Mouse (Mus musculus) layer of hippocampus, postnatal 25 days (tissue): ENCODE data around the gene Arl6ip1. TPM values are rescaled to one million over a fixed set of nuclear protein-coding genes. Genes with fewer than 3 reads are reported as not detected.
A peak's percentile ranks its signal among the peaks of the same experiment; 100 is the strongest.
"Not testable (repeated sequence)": the region's sequence is repeated elsewhere in the genome, so short reads cannot be mapped to it uniquely, and the experiment has no call there.

Experiments
- DNase-seq, 2 experiments: peaks; one replicate each; pipeline ENCODE4 v3.0.0; 2022; ENCODE audit warnings: mixed read lengths in 2 of 2, low spot score in 1 of 2; ENCODE audit errors: extremely low spot score in 1 of 2
- total RNA-seq, 2 experiments: library from RNA; stranded (reverse); gene quantifications; 2 replicates each; pipeline ENCODE4 v1.2.3; 2021

The Arl6ip1 gene
- total RNA-seq, result 100 to 1,000 TPM; 275 to 286 TPM

DNA sequence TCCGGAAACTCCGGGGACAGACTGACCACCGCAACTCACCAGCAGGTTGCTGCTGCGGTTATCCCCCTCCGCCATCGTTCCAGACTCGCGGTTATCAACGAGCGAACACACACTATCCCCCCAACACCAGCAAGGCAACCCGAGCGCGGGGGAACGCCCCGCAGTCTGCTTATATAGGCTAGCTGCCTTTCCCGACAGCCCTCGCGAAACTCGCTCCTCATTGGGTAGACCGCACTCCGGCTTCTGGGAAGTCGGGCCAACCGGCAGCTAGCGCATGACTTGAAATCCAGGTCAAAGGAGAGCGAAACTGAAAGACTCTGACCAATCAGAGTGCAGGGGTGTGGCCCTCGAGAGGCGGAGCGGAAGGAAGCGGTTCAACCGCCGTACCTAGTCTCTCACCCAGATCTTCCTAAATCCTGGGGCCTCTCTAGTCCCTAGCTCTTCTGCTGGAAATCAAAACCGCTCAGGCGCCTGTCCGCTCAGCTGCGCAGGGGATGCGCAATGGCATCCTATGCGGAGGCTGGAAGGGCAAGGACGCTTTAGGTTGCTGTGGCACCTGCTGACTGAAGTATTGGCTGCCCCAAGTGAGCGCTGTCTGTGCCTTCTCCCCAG, at the start of gene Arl6ip1:
Arl6ip1 (minus strand) TSS at position 233 of the 612 bp plus-strand sequence.
- peak; percentile 87 to 88 for DNase-seq

DNA sequence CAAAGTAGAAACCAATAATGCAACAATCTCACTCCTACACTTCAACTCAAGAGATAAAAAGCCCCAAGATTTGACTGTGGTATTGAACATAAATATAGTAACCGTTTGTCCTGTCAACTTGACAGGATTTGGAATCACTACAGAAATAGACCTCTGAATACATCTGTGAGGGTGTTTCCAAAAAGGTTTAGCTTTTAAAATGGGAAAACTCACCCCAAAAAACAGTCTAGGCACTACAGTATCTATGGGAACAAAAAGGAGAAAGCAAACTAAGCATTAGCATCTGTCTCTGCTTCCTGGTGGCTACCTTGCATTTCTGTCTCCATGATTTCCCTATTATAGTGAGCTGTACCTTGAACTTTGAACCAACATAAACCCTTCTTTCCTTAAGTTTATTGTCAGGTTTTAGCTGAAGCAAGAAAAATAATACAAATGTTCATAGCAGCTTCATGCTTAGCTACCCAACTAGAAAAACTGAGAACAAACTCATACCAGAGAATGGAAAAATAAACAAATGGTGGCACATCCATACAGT, 46.4 kb upstream of the Arl6ip1 start:
- DNase-seq, result no peak

DNA sequence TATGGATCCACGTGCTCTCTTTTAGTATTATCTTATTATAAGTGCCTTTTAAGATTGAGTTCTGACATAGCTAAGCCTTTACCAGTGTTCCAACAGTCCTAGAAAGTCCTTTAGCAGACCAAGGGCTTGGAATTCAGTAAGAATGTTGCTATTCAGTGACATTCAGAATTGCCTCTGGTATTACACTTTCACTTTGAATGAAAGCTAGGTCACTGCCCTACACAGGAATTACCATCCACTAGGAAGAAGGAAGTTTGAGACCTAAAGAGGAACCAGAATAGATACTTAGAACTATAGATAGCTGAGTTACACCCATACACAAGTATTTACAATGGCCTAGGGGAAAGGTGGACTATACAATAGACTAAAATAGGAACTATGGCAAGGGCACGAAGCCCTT, 40.7 kb upstream of the Arl6ip1 start:
- DNase-seq, result not testable (repeated sequence)

DNA sequence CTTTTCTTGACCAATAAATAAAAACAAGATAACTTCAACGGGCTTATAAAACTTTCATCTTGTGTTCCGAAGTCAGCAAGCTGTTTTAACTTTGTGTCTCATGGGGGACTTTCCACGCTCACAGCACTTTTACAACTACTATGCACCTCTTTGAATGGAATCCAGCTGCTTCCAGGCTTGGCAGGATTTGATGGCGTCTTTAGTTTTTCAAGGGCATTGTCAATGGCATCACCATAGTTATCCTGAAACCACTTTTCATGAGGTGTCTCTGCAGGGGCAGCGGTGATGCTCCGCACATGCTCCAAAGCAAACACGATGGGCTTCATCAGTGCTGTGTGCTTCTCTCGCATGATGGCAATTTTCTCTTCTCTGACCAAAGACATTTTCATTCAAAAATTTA, 33.5 kb upstream of the Arl6ip1 start:
- no peak for DNase-seq

DNA sequence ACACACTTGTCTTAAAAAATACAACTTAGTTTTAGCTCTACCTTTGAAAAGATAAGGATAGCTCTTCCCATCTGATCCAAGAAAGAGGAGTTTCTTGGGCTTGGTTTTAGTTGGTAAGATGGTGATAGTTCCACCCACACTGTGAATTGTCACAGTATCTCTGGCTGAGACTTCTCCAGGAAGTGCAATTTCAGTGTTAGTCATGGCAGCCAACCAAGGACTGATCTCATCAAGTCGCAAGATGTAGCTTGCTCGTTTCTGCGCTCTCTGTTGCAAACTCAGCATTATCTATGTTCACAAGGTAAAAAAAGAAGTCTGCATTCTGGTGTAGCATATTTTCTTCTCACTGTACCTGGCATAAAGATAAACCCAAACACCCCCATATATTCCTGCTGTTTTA, 30.7 kb upstream of the Arl6ip1 start:
- DNase-seq, result no peak

DNA sequence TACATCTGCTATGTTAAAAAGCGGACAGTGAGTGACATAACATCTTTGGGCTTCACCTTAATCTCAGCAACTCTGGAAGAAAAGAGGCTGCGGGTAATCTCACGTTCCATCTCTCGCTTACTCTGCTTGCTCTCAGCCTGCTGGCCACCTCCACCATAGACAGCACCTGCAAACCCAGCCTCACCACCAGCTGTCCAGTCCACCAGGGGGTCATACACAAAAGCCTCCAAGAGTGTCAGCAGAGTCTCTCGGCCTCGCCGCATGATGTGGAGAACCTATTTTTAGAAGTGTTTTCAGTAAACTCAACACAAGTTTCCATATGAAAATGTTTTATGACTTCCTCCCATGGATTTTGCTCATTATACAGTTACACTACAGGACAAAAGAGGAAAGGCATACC, 27.0 kb upstream of the Arl6ip1 start:
- no peak for DNase-seq

DNA sequence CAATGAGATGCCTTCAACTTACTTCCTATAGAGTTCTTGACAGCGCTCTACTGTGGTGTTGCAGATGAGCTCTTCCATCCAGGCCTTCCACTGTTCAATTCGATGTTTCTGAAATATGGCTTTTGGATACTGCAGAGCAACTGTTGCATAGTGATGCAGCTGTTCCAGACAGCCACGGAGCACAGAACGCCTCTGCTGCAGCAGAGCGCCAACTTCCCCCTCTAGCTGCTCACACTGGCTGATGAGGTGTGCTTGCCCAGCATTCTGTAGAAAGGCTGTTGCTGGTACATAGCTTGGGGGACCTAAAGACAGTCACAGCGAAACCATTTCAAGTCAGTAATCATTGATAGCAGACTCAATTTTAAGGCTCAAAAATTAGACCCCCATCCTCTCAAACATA, 24.7 kb upstream of the Arl6ip1 start:
- DNase-seq, result no peak

DNA sequence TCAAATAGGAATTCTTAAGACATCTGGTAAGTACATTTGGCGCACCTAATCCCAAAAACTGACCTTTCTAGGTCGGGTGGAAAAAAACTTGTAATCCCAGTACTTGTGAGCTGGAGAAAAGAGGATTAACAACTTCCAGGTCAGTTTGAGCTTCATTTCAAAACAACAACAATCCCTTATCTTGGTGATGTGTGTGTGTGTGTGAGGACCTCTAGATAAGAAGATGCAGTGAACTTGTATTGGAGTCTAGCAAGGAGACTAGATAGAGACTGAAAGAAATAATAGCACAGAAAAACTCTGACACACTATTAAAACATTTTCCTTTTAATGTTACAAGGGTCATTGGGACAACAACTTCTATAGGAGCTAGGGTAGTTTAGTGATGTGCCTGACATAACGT, 14.1 kb upstream of the Arl6ip1 start:
- DNase-seq, result no peak

DNA sequence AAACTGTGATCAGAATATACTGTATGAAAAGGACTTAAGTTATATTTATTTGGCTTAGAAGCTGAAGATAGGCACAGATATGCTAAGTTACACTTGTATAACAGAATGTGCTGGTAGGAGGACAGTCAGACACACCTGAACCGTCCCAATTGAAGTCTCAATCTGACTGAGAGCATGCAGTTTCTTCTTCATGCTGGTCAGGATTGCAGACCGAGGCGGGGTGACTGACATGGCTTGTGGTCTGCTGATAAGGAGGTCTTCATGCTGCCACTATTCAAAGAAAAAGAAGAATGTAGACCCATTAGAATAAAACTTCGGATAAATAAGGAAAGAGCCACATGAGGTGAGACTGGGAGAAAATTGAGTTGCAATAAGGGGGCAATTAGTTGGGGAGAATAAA, 13.7 kb upstream of the Arl6ip1 start:
- DNase-seq, result no peak

DNA sequence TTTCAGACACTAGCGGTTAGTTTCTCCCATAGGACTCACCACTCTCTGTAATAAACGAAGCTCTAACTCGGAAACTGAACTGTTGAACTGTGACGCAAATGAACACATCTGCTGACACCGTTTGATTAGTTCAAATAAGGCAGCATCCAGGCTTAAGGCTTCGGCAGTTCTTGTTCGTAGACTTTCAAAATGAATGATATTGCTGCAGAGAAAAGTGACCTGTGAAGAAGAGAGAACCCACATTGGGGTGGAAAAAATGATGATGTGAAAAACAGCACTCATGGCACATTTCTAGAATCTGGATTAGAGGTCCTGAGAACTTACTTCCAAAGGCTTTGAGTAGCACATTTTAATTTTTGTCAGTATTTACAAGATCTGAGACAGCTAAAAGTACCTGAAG, 11.8 kb upstream of the Arl6ip1 start:
- DNase-seq, result no peak

DNA sequence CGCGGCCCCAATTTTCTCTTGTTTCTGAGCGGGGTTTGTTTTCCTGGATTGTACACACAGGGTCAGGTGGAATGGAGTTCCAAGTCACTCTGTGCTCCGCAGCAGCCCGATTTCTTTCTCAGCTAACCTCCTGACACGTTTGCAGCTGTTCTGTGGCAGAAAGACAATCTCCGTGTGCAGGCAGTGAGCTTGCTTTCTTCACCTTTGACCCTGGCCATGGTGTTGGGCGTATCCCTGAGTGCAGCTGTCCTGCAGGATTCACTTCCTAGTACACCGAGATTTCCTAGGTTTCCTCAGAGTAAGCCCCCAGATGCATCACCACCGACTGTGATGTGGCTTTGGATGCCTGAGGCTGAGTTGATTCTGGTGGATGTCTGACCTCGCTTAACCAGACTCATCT, 5.7 kb upstream of the Arl6ip1 start:
- DNase-seq, result no peak

DNA sequence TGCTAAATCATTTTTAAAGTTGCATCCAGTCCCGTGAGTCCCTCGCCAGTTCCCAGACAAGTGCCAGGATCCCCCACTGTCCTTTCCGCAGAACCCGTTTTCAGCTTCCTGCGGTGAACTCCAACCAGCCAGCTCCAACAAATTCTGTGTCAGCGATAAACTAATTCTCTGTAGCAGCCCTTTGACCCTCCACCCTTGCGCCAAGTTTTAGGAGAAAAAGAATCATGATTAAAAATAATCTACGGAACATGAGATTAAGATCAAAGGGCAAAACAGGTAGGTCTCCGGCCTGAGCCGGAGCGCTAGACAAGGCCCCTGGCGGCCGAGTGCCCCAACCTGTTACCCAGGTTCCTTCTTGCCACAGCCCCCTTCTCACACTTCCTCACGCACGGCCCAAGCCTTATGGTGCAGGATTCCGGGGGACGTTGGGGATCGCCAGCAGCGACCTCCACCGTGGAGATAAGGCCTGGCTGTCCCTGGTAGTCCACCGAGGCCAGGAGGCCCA, 485 bp downstream of the Arl6ip1 start:
- no peak for DNase-seq

DNA sequence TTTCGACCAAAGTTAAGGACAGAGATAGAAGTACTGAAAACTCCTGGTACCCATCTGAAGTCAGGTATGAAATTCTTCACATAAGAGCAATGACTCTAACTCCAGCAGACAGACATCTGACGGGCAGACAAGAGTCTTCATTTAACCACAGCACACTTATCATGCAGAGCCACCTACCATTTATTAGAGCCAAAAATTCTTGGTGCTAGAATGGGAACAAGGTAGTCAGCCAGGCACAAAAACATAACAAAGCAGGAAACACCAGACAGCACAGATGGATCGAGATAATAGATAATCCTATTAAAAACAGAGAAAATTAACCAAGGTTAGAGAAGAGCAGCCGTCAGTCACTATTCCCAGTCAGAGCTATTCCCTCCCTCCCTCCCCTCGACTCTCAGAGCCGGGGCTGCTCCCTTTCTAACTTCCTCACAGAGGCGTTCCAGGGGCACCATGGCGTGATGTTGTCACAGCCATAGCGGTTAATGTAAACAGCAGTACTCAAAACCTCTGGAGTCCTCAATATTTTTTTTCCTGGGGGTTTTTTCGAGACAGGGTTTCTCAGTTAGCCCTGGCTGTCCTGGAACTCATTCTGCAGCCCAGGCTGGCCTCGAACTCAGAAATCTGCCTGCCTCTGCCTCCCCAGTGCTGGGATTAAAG, 3.1 kb downstream of the Arl6ip1 start:
- DNase-seq, result no peak

DNA sequence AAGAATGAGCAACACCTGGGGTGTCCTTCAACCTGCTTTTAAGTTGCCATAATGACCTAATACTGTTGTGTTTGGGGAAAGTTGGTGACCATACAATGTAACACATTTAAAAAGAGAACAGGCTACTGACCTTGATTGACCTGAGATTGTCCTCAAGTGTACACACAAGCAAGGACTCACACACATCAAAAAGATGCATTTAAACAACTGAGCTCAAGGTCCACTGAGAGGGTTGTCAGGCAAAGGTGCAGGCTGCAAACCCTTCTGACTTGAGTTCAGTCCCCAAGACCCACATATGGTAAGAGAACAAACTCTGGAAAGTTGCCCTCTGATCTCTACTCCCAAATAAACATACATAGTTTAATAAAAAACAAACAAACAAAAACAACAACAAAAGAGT, 3.7 kb downstream of the Arl6ip1 start:
- DNase-seq, result no peak

DNA sequence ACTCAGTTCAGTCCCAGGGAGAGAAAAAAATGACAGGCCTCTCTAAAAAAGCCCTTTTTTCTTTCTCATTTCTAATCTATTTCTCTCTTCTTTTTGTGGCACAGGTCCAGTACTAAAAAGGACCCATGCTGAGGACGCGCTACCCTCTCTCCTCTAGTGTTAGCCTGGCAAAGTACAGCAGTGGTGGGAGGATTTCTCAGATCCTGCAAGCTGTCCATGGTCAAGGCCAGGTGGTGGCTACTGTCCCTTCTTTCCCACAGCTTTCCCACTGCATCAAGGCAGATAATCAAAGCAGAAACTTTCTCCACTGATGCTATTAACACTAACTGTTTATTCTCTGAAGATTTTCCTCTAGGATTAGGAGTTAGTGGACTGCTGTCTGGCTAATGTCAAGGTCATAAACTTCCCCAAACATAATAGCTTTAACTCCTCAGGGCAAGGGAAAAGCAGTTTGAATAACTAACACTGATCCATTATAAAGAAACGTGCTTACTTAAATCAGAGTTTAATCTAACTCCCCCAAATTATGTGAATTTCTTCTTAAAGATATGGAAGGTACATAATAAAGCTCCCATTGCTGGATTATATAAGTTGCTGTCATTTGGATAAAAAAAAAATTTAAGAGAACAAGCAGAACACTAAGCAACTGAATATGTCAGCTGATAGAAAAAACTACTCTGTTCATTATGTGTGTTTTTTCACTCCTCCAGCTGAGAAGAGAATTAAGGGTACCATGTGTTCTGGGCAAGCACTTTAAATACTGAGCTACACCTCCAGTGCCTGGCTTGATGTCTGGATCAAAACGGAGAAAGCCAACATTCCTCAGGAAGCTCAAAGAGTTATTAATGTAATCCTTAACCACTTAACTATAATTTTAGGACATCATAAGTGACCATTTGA, 5.7 kb downstream of the Arl6ip1 start:
- DNase-seq, result no peak

DNA sequence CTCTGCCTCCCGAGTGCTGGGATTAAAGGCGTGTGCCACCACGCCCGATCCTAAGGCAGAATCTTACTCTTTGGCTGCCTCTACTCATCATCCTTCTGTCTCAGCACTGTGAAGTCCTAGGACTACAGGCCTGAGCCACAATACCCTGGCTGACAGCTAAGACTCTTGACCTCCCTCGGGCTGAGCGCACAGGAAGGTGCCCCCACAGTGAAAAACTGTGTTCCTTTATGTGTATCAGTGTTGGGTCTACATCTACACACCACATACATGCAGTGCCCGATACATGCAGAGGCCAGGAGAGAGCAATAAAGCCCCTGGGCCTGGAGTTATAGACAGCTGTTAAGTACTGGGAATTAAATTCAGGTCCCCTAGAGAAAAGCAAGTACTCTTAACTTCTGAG, 7.2 kb downstream of the Arl6ip1 start:
- DNase-seq, result no peak

DNA sequence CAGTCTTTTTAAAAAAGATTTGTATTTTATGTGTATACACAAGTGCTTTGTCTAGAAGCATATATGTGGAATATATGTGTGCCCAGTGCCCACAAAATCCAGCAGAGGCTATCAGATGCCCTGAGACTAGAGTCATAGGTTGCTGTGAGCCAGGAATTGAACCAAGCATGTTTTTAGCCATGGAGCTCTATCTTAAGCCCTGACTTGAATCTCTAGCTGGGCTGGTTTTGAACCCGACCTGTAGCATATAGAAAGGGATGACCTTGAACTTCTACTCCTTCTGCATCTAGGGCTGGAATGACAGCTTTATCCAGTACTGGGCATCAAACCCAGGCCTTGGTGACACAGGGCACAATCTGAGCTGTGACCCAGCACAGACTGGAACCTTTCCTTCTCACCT, 8.8 kb downstream of the Arl6ip1 start:
- DNase-seq, result no peak

DNA sequence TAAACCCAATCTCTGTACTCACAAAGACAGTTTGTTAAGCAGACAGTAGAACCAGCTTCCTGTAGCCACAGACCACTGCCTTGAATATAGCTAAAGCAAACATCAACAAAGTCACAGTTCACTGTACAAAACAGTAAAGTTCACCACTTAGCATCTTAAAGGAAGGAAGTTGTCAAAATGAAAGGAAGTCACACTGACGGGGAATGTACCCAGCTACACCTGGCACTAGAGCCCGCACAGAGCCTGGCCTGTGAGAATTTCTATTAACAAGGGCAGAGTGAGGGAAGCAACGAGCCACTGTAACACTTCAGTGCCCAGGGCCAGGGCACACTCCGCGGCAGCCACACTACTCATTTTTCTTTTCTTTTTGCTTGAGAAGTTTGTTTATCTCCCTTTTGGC, 9.5 kb downstream of the Arl6ip1 start:
- no peak for DNase-seq

DNA sequence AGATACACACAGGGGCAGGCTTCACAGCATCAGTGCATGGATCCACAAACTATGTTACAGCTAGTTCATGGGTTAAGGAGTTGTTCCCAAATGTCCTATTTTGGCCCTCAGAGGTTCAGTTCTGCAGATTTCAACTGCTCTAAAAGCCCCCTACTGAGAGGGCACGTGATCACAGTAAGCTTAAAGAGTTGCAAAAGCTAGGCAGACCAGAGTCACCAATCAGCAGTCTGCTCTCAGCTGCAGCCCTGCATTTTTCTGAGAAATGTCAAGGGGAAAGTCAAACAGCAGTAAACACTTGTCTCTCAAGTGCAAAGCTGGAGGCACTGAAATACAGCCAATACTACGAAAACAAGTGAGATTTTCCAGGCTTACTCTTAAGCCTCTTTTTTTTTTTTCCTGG, 10.3 kb downstream of the Arl6ip1 start:
- DNase-seq, result no peak

DNA sequence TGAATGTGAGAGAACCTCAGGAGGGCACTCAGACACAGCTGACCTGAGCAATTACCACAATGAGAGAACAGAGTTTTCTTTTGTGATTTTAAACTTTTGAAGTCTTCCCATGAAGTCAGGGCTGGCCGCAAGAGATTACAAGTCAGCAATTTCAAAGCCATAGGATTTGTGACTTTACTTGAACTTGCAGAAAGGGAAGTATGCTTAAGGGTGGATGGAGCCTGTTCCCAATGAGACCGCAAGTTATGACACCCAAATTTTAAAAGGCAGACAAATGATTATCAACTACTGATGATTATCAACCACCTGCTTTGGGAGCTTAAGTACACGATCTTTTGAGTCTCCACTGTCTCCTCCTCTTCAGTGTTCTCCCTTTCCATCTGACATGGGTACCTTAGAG, 11.0 kb downstream of the Arl6ip1 start:
- no peak for DNase-seq

DNA sequence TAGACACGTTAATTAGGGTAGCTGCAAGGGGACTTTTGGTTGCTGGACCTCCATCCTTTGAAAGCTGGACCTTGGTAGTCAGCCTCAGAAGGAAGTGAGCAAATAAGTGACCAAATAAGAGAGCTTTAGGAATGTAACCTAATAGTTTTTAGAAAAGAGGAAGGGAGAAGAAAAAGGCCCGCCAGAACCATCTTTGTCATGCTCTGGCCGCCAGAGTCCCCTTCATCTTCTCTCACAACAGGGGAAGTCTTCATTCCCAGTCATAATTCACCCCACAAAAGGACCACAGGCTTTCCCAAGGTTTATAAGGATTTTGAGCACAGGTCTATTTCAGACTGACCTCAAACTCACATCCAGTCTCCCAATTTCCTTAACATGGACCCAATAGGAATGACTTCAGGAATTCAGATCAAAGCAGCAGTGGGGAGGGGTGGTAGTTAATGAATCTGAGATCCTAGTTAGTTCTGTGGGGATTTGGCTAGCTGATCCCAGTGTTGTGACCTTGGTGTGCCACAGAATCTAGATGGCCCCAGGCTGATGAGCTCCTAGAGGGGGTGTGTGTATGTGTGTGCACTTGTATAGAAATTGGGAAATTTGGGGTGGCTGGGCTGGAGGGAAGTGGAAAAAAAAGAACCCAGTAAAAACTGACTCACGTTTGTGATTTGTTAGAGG, 11.8 kb downstream of the Arl6ip1 start:
- no peak for DNase-seq
